Mouse (Mus musculus) intestine, postnatal 0 days (tissue): ENCODE results near the gene Plekha7. TPM values are rescaled to one million over a fixed set of nuclear protein-coding genes. Genes with fewer than 3 reads are reported as not detected.

Source experiments
- ATAC-seq: fragments of 200-750 bp; cut with Nextera tagmentation; 2 replicates; pipeline ENCODE4 v1.8.0; 2017; ENCODE audit warnings: mild to moderate bottlenecking, moderate TSS enrichment, moderate library complexity
- H3K27ac ChIP-seq: fragments of 300-500 bp; sonication (generic); 2 replicates; pipeline ENCODE4 v1.5.1; 2014; ENCODE audit warnings: mild to moderate bottlenecking, low read depth, low read length, moderate library complexity
- H3K27me3 ChIP-seq: fragments of 300-500 bp; sonication (generic); replicated peaks from 2 replicates; pipeline ENCODE4 v1.6.1; 2014; ENCODE audit warnings: low read length, mixed read lengths; ENCODE audit not compliant: control insufficient read depth, insufficient read depth
- H3K36me3 ChIP-seq: fragments of 300-500 bp; sonication (generic); 2 replicates; pipeline ENCODE4 v1.6.1; 2014; ENCODE audit warnings: mild to moderate bottlenecking, moderate library complexity; ENCODE audit not compliant: control insufficient read depth, insufficient read depth
- H3K4me1 ChIP-seq: fragments of 300-500 bp; sonication (generic); replicated peaks from 2 replicates; pipeline ENCODE4 v1.6.1; 2014; ENCODE audit warnings: antibody characterized with exemption, low read length, mixed read lengths; ENCODE audit not compliant: control insufficient read depth, insufficient read depth
- H3K4me2 ChIP-seq: fragments of 300-500 bp; sonication (generic); replicated peaks from 2 replicates; pipeline ENCODE4 v1.6.1; 2014; ENCODE audit warnings: low read depth, mild to moderate bottlenecking, moderate library complexity
- H3K4me3 ChIP-seq: fragments of 300-500 bp; sonication (generic); 2 replicates; pipeline ENCODE4 v1.5.1; 2014; ENCODE audit warnings: low read depth, low read length
- H3K9ac ChIP-seq: fragments of 300-500 bp; sonication (generic); 2 replicates; pipeline ENCODE4 v1.6.1; 2014; ENCODE audit warnings: mild to moderate bottlenecking, low read depth, low read length
- H3K9me3 ChIP-seq: fragments of 300-500 bp; sonication (generic); 2 replicates; pipeline ENCODE4 v1.6.1; 2016; ENCODE audit warnings: mixed run types; ENCODE audit not compliant: control insufficient read depth
- CTCF ChIP-seq: sonication (generic); IDR thresholded peaks from 2 replicates; pipeline ENCODE4 v1.5.1; 2016; ENCODE audit warnings: low read depth, mild to moderate bottlenecking, control low read depth, antibody characterized with exemption, moderate library complexity
- WGBS: fragments of 180-500 bp; shearing (Covaris S2); extraction: QIAGEN DNeasy Blood & Tissue Kit; methylation state at CpG from one replicate; pipeline ENCODE4 v1.1.7; 2014; 5-methylcytosine and 5-hydroxymethylcytosine counted together
- polyA plus RNA-seq: library from polyadenylated mRNA; unstranded; fragments of >200 nt; fragmentation: Nextera tagmentation; extraction: Ambion mirVana; gene quantifications from 2 replicates; pipeline ENCODE4 v1.2.1, GENCODE M21; 2015

Gene Plekha7
- polyA plus RNA-seq, 1 experiment from 2014 or later: 17.2 TPM

GRCm38 (mm10) chr7:116247377-116247729 lies 60.8 kb downstream of the Plekha7 start:
- peak; percentile 58 for TF ChIP-seq CTCF
- no peak overlapping the region for H3K4me3 ChIP-seq
- no peak for ATAC-seq
- no peak overlapping the region for H3K4me2 ChIP-seq
- no peaks in the 10 kb centered on the region for H3K4me1 ChIP-seq
- 12% methylated on average over 6 of the region's 7 CpGs for WGBS
- H3K9ac ChIP-seq: no peak overlapping the region
- no peaks in the 10 kb centered on the region for H3K27me3 ChIP-seq
- no peaks in the 10 kb centered on the region for H3K36me3 ChIP-seq
- no peak overlapping the region for H3K27ac ChIP-seq
- H3K9me3 ChIP-seq: no peaks in the 10 kb centered on the region

- no peak for ATAC-seq
- Histone ChIP-seq H3K4me1 (0 out of 2 replicates have a peak, but pooled peaks cover 3% of the 10 kb centered on the region), H3K9ac (no peak overlapping the region), H3K9me3 (no peaks in the 10 kb centered on the region), H3K4me2 (peak overlapping the region; percentile 30), H3K4me3 (no peak overlapping the region), H3K27me3 (no peaks in the 10 kb centered on the region), H3K27ac (no peak overlapping the region), H3K36me3 (no peaks in the 10 kb centered on the region)
- WGBS: 32% methylated on average over 15 of the region's 15 CpGs
- no peak for TF ChIP-seq CTCF
Observed at GRCm38 (mm10) chr7:116246696-116247376, 61.3 kb downstream of the Plekha7 start.

GRCm38 (mm10) chr7:116245815-116246695 lies 62.1 kb downstream of the Plekha7 start:
- Histone ChIP-seq H3K27me3 (no peaks in the 10 kb centered on the region), H3K9ac (no peak overlapping the region), H3K36me3 (no peaks in the 10 kb centered on the region), H3K4me2 (peak overlapping the region; percentile 30; the same call in 1 of the 2 replicates), H3K27ac (no peak overlapping the region), H3K9me3 (no peaks in the 10 kb centered on the region), H3K4me3 (no peak overlapping the region), H3K4me1 (0 out of 2 replicates have a peak, but pooled peaks cover 8% of the 10 kb centered on the region)
- ATAC-seq: no peak
- WGBS: 34% methylated on average over 15 of the region's 15 CpGs
- peak; percentile 84 for TF ChIP-seq CTCF

- Histone ChIP-seq H3K27ac (no peak overlapping the region), H3K36me3 (no peaks in the 10 kb centered on the region), H3K4me2 (no peak overlapping the region), H3K9me3 (no peaks in the 10 kb centered on the region), H3K4me1 (0 out of 2 replicates have a peak, but pooled peaks cover 8% of the 10 kb centered on the region), H3K4me3 (no peak overlapping the region), H3K9ac (no peak overlapping the region), H3K27me3 (no peaks in the 10 kb centered on the region)
- peak; percentile 65 for TF ChIP-seq CTCF
- 60% methylated on average over 7 of the region's 7 CpGs for WGBS
- no peak for ATAC-seq
Observed at GRCm38 (mm10) chr7:116244302-116245165, 63.6 kb downstream of the Plekha7 start.

- ATAC-seq: peak; percentile 62
- Histone ChIP-seq H3K27me3 (no peaks in the 10 kb centered on the region), H3K27ac (0 out of 2 replicates have a peak overlapping the region, but pooled peaks have one; percentile 41), H3K4me3 (no peak overlapping the region), H3K4me1 (peaks cover 8% of the 10 kb centered on the region; the same call in 1 of the 2 replicates), H3K4me2 (no peak overlapping the region), H3K9me3 (no peaks in the 10 kb centered on the region), H3K36me3 (no peaks in the 10 kb centered on the region), H3K9ac (no peak overlapping the region)
- WGBS: 57% methylated on average over 3 of the region's 3 CpGs
- TF ChIP-seq CTCF: no peak
Observed at GRCm38 (mm10) chr7:116242810-116243209, 65.4 kb downstream of the Plekha7 start.
